Mouse (Mus musculus) lung, postnatal 0 days (tissue): ENCODE data around the gene Trpm8.

Source experiments
- CTCF ChIP-seq: IDR thresholded peaks from 2 replicates; pipeline ENCODE4 v1.5.1; 2016; ENCODE audit warnings: antibody characterized with exemption, mild to moderate bottlenecking
- EP300 ChIP-seq: IDR thresholded peaks from 2 replicates; pipeline ENCODE4 v1.6.1; 2016; ENCODE audit warnings: antibody characterized with exemption, mild to moderate bottlenecking, control low read depth

GRCm38 (mm10) chr1:88434057-88434456 lies 156.6 kb downstream of the Trpm8 start:
- peak; percentile 58 for TF ChIP-seq CTCF
- TF ChIP-seq EP300, result no peak
